Mouse (Mus musculus): ENCODE data around the gene Aftph.

Aftph gene

DNA sequence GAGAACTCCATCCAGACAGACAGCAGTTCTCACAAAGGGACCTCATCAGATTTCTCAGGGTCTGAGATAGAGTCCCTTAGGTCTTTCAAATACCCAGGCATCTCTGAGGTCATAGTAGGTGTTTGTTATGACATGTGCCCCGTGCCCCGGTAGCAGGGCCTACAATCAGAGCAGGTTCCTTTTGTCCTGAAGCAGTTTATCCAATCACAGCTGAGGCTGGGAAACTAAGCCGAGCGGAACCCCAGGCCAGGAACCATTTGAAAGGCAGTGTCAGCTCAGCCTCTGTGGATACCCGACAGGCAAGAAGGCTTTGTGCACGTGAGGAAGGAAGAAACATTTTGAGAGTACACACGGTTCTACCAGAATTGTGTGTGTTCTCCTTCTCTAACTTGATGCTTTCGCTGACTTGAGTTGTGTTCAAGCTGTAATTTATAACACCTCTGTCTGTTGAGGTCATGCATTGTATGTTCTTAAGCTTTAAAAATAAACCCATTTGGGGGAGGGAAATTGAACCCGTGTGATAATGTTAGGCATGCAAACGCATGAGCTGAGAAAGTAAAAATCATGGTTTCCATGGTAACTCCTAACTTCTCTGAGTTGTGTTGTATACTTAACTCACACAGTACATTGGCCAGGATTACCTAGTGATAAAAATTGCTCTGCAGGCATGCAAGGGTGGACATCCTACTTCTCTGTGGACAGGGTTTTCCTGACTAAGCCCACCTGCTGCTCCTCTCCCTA lies 94.2 kb downstream of the Aftph start:
- DNase-seq = no peak

DNA sequence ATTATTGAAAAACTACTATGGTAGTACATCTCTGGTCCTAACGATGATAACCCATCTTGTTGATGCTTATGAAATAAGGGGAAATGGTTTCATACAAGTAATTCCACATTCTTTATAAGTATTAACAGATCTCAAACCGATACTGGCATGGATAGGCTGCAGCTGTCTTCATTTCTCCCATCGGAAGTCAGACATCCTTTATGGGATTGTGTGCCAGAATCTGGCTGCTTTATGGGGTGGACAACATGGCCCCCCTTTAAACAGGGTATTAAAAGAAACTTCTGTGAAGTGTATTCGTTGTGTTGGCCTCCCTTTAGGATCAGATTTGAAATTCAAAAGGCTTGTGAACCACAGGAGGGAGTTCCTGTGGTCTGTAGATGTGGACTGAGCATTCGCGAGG lies 95.2 kb downstream of the Aftph start:
- DNase-seq = no peak

GRCm38 (mm10) chr11:20645521-20645920 lies 95.9 kb downstream of the Aftph start:
- no peak for DNase-seq

DNA sequence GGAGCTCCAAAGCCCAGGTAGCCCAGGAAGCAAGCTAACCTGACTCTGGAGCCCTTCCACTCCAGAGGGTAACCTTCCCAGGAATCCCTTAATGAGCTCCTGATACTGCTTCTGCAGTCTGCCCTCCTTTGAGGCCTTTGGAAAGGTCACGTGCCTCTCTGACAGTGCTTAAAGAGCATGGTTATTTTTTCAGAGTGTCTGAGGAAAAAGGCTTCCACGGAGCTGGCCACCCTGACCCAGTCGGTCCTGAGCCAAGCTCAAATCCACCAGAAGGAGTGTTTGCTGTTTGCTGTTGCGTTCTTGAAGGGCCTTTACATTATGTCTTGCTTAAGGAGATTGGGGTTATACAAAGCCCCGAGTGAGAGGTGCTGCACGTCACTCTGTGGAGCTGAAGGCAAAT lies 96.5 kb downstream of the Aftph start:
- no peak for DNase-seq

- peak; percentile 44 for DNase-seq
These were observed 97.2 kb downstream of the Aftph start for GRCm38 (mm10) chr11:20644166-20644565.

- DNase-seq = no peak
These were observed 98.2 kb downstream of the Aftph start for GRCm38 (mm10) chr11:20643161-20643560.

GRCm38 (mm10) chr11:20642321-20642720 lies 99.1 kb downstream of the Aftph start:
- no peak for DNase-seq

DNA sequence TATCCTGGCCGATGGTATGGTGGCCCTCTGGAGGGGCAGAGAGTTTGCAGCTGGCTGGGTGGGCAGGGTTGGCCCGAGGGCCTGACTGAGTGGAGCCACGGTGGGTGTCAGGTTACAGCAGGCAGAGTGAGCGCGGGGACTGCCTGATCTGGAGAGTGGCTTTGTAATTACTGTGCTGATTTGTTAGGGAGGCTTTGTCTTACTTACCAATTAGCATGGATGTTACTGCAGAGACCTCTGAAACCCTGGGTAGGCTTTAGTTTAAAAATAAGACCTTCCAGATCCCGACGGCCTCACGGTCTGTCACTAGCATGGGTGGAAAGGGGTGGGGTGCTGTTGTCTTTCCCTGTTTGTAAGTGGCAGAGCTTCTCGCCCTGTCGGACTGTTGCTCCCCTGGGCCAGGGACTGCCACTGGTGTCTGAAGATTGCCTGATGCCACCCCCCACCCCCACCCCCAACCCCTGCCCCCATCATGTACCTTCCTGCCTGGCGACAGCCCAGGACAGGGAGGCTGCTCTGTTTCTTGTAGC lies 101.4 kb downstream of the Aftph start:
- no peak for DNase-seq

DNA sequence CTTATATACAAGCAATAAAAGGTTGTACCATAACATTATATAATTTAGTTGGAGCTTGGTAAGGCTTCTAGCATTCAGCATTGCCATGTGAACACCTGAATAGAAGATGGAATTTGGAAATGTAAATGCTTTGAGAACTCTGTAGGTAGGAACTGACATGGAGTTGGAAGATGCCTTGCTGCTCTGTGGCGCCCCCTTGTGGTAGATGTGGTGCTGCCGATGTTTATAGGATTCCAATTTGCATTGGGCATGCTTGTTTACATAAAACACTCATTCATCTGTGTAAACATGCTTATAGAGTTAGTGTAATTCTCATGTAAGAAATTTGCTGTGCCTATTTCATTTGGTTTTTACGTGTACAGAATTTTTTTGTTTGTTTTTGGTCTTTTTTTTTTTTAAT lies 102.5 kb downstream of the Aftph start:
- peak; percentile 81 for DNase-seq

DNA sequence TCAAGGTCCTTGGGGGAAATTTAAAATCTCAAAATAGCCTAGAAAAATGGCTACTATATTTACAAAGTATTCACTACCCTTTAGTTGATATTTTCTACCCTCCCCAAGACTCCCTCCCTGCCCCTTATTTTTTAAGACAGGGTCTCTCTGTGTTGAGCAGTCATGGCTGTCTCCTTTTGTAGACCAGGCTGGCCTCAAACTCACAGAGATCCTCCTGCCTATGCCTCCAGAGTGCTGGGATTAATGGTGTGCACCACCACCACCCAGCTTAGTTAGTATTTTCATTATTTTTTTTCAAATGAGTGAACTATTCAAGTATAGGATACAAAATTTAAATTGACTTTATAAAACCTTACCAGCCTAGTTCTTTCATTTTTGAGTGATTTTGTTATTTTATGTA lies 104.3 kb downstream of the Aftph start:
- DNase-seq = no peak

DNA sequence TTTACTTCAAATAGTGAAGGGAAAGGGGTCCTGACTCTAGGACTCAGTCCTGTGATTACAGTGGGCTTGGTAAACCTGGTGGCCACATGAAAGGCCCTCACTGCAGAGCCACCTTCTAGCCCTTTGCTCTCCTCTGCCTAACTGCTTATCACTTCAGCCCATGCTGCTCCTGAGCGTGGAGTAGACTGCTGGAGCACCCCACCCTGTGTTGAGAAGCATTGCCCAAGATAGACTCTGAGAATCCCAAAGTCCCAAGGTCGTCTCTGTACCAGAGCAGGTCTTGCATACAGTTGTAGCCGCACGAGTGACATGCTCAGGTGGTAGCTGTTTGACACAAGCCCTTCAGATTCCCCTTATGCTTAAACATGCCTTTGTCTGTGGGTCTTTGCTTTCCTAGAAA lies 105.3 kb downstream of the Aftph start:
- DNase-seq = no peak

GRCm38 (mm10) chr11:20635646-20636045 lies 105.7 kb downstream of the Aftph start:
- DNase-seq = no peak
